Mouse (Mus musculus): ENCODE results near the gene Olfr1316.

DNA sequence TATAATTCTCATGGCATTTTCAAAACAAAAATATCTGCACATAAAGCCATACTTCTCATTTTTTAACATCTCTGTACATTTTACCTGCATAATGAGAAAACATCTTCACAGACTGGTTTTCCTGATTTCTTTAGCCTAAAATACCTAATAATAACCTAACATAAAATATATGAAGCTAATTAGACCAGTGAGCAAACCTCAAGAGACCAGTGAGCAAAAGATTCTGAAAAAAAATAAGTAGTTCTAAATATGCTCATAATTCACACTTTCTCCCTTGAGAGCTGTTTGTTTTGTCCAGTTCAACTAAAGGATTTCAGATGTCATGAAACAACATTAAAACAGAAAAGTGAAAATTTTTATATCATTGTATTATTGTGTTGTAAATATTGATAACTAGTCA lies 38.1 kb downstream of the Olfr1316 start, which contains the start of gene Olfr1314:
- TF ChIP-seq CTCF (IDR thresholded peaks at IDR 0.05; ENCODE audit: low read depth, low read length) (no peak), POLR2A (IDR thresholded peaks at IDR 0.05; ENCODE audit: extremely low read depth, insufficient read depth, low read length) (no peak)

Data from liver, adult 2 months (tissue).